Mouse (Mus musculus) common myeloid progenitor, adult 5-6 weeks (primary cell): ENCODE results near the gene Il12a. TPM values are rescaled to one million over a fixed set of nuclear protein-coding genes. Genes with fewer than 3 reads are reported as not detected.
A peak's percentile ranks its signal among the peaks of the same experiment; 100 is the strongest.

Experiments used
- ATAC-seq: replicated peaks from 2 replicates; pipeline ENCODE4 v1.8.0; 2016; ENCODE audit warnings: low read depth, mild to moderate bottlenecking, moderate TSS enrichment, inconsistent platforms; ENCODE audit not compliant: poor library complexity, severe bottlenecking
- total RNA-seq: library from RNA; stranded (forward); fragments of 200-1000, 187-1606 nt; gene quantifications from 2 replicates; pipeline ENCODE4 v1.2.3, GENCODE M21; 2017

Il12a gene
- total RNA-seq = 55.4 and 71.9 TPM in 2 replicates

DNA sequence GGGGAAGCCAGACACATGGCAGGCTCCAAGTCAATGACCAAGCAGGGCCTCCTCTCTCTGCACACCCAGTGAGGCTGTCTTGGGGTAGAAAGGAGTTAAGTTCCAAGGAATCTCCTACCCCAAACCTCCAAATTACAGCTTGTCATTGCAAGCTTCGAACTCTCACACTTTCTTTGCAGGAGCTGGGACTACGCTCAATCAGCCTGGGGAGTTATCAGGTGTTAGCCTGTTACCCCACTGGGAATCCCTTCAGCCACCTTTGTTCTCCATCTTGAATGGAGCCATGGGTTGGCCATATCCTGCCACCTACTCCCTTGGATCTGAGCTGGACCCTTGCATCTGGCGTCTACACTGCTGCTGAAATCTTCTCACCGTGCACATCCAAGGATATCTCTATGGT, at the start of gene Il12a:
Gene Il12a (plus strand): TSS at position 301 of the 400 bp plus-strand sequence.
- no peak for ATAC-seq

DNA sequence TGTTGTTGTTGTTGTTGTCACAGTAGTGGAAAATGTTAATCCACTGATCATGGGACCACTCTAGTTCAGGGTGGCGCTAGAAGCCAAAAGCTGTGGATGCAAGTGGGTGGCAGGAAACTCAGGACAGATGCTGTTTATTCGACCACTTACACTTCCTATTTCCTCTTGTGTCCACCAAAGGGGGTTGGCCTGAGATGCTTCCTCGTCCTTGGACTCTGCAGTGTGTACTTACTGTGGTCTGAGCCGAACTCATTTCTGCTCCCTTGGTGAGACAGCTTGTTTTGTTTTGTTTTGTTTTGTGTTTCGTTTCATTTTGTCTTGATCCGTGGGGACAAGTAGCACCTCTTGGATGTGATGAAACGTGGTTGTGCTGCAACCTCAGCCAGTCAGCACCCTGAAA, 47.5 kb upstream of the Il12a start:
- peak; percentile 30 for ATAC-seq

DNA sequence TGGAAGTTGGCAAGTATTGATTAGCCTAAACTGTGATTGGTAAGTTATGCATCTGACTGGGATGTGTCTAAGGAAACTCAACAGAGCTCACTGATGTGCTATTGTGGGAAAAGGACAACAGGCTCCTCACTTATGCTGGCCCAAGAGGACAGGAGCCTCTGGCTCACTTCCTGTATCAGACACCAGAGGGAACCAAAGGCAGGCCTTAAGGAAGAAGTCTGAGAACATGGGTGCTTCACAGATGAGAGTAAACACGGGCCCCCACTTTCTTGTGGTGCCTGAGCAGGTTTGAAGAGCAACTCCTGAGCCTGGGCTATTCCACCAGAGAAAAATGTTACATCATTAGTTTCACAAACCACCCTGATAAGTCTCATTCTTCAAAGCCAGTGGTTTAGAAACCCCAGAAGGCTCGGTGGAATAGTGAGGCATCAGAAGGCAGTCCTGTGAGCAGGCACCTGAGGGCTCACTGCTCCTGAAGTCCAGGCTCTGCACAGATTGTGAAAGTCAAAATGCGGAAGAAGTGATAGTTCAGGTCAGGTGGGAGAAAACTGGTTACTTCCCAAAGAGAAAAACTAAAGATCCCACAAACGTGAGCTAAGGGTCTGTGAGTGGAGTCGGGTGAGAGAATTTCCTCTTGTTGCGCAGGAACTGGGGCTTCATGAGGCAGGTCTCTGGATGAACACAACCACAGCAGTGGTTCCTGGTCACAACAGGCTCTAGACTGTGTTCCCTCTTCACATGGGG, 43.9 kb upstream of the Il12a start:
- peak; percentile 88 for ATAC-seq

DNA sequence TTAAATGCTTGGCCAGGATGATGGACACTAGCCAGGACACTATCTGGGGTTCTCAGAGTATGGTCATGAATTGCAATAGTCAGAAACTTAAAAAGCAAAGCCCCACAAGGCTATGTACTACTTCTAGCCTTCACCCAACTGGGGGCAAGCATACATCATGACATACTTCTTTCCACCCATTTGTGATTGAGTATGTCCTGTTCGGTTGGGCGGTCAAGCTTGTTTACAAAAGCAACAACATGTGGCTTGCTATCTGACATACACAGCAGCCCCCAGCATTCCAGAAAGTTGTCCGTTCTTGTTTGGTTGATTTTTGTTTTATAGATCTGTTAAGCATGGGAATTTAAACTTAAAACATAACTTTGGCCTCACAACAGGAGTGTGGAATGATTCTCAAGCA, 43.2 kb upstream of the Il12a start:
- ATAC-seq = no peak

DNA sequence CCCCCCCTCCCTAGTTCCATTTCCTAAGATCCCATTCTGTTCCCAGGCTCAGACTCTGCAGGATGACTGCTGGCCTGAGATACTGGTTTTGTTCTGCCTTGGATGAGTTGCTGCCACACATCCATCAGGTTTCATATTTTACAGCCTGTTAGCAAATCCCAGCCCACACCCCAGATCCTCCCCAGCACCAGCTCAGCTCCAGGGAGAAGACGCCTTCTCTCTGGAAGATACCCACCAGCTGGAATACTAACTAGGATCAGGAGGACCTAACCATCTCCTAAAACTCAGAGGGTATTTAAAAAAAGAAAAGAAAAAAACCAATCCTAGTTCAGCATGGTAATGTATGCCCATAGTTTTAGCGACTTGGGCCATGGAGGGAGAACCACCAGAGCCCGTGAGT, 40.2 kb upstream of the Il12a start:
- ATAC-seq = no peak

DNA sequence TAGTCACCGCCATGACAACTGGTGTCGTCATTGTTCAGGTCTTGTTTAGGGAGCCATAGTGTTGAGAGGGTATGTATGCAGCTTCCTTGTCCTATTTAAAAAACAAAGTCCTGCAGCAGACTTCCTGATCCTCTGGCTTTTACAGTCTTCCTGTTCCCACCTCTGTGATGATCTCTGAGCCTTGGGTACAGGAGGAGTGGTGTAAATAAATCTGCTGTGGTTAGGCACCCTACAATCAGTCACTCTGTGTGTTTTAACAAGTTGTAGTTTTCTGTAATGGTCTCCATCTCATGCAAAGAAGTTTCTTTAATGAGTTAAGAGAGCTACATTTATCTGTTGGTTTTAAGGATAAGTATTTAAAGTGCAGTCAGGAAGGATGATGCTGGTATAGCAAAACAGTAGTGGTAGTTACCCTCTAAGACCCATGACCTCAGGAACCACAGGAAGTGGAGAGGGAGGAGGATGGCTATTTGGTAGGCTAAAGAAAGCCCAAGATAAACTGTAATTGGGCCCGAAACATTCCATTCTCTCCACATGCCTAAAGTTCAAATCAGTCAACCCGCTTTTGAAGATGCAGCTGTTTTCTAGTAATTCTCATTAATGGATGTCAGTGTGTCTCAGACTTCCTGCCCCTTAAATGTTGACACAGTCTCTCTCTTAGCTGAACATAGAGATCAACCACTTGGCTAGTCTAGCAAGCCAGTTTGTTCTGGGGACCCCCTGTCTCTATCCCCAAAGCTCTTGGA, 33.7 kb upstream of the Il12a start:
- ATAC-seq = peak; percentile 66

DNA sequence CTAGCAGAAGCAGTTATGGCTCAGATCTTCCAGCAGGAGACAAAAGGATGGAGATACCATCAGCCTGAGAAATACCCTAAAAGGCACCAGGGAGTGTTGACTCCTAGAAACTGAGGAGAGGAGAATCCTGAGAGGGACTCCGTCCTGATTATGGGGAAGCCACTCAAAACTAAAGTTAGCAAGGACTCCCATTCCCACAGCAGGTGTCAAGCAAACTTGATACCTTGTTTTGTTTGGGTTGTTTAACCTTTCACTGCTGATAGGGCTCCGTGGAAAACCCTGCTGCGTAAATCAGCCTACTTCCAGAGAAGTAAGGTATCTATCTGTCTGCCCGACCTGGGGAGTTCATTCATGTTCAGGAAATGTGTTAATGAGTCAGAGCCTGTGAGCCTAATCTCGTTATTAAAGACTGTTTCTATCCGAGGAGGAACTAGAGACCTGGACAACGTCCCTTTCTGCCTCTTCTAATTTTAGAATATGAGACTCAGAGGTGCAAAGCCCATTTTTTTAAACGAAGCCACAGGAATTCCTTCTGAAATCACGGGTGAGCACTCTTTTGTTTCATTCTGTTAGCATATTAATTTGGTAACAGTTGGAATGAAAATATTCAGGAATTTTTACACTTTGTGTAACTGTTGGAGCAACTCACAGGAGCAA, 32.7 kb upstream of the Il12a start:
- peak; percentile 46; the same call in 1 of the 2 replicates for ATAC-seq

DNA sequence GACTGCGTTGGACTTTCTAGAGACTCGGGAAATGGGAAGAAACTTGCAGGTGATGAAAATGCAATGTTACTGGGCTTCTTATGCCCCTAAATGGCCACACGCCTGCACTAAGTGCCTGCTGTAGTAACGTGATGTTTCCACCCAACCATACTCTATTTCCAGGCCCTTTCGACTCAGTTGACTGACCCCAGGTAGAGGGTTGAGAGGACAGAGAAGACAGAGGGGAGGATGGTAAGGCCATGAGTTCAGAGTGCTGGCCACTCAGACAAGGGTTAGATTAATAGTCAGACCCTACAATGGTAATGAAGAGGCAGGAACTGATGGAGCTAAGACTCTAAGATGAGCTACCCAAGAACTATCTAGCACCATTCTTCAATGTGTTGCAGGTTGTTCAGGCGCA, 30.4 kb upstream of the Il12a start:
- ATAC-seq = no peak

DNA sequence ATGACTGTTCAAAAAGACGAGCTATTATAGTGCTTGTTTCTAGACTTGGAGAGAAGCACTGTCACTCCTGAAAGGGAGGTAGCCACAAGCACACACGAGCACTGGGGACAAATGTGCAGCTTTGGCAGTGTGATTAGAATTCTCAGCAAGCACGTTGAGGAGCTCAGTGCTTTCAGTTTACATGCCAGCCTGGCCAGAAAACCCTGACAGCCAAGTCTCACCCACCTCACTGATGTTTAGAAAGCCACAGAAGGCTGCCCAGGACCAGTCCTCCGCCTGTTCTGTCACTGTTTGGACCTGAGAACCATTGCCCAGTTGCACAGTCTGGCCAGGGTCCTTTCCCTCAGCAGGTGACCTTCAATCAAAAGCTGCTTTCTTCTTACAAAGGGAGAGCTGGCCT, 29.9 kb upstream of the Il12a start:
- no peak for ATAC-seq

DNA sequence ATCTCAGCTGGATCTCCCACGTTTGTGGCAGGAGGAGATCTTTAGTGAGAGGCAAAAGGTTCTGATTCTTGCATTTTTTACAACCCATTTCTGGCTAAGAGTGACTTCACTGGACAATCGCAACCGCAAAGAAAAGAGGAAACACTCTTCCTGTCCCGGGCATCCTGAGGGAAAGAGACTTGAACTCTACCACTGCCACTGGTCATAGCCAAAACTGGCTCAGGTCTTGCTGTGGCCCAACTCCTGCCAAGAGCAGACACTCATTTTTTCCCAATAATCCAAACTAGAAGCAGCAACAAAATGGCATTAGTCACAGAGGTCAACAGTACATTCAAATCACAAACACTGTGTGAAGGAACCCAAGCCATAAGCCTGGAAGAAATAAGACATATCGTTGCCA, 28.1 kb upstream of the Il12a start:
- peak; percentile 45 for ATAC-seq

DNA sequence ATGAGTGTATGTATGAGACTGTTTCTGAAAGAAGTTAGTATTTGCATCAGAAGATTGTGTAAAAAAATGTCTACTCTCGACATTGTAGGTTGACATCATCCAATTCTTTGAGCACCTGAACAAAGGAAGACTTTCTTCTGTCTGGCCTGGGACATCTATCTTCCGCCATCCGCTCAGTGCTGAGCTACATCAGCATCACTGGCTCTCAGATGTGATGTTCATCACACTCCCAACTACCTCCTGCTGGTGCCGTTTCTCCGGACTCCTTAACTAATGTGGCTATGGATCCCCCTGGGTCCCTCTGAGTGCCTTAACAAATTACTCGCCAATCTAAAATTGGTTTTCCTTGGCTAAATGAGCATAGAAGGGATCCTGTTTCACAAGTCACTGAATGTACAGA, 26.1 kb upstream of the Il12a start:
- no peak for ATAC-seq

DNA sequence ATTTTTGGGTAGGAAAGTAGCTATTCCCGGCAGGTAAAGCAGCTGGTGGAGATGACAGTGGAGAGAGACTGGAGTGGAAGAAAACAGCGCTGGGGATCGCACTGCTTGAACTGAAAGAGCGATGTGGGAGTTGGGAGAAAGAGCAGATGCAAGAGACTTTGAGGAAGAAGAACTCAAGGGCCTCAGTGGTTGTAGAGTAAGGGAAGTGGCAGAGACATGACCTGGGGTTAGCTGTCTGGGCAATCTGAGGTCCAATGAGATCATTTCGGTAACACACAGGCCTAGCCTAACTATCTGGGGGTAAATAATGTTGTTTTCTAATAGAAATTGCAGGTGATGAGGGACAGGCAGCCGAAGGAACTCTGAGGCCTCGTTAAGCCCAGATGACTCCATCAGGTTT, 24.1 kb upstream of the Il12a start:
- ATAC-seq = peak; percentile 64

DNA sequence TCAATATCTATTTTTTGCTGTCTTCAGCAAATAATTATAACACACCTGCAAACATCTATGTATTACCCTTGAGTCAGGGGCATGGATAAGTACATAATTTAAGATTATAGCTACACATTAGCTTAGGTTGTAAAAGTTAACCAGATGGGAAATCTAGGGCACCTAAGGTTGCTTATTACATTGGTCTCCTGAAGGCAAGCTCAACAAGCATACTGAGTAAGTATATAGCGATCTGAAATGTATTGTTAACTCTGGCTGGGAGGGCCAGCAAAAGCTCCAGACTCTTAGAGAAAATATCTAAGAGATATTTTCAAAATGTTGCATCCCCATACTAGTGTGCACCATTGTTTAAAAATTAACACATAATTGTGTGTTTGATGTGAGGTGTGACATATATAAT, 22.6 kb upstream of the Il12a start:
- no peak for ATAC-seq

DNA sequence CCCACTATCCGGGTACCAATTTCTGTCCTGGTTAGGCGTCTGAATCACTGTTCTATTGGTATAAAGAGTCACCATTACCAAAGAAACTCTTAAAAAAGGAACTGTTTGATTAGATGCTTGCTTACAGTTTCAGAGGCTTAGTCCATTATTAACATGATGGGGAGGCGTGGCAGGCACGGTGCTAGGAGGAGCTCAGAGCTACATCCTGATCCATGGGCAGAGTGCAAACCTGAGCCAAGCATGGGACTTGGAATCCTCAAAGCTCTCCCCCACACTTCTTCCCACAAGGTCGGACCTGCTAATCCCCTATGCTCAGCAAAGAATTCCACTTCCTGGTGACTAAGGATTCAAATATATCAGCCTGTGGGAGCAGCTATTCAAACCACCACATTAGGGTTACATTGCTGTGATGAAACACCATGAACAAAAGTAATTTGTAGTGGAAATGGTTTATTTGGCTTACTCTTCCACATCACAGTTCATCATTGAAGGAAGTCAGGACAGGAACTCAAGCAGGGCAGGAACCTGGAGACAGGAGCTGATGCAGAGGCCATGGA, 20.9 kb upstream of the Il12a start:
- no peak for ATAC-seq

DNA sequence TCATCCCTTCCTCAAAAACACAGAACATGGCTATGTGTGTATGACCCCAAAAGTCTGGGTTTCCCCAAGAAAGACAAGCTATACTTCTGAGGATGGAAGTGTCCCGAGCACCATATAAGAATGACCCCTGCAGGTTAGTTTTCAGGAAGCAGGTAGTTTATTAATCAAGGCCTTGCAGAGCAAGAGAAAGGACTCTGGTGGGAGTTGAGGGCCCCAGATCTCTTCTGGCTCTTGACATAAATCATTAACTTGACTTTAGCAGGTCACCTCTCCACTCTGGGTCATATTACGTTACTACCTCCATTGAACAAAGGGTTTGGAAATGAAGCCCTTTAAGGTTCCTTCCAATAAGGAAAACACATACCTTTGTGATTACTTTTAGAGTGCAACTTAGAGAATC, 15.7 kb upstream of the Il12a start:
- ATAC-seq = no peak

DNA sequence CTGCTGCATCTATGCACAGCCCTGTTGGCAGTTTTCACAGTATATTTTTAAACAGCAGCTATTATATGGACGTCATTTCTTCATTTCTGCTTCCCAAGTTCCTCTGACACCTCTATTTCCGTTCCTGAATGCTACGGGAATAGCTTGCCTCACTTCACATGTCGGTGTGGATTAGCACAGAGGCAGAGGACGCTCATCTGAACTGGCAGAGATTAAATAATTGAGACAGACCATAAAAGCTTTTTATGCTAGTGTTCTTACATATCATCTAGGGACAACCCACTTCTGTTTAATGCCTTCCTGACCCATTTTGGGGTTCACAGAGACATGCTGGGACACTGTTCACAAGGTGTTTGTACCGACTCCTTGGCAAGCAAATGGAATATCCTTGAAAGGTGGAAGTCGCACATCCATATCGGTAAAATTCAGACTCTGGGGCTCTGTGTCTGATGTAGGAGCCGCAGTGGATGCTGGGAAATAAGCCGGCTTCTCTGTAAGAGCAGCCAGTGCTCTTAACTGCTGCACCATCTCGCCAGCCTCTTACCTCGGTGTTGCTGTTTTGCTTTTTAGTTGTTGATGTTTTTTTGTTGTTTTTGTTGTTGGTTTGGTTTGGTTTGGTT, 15.1 kb upstream of the Il12a start:
- ATAC-seq = no peak

DNA sequence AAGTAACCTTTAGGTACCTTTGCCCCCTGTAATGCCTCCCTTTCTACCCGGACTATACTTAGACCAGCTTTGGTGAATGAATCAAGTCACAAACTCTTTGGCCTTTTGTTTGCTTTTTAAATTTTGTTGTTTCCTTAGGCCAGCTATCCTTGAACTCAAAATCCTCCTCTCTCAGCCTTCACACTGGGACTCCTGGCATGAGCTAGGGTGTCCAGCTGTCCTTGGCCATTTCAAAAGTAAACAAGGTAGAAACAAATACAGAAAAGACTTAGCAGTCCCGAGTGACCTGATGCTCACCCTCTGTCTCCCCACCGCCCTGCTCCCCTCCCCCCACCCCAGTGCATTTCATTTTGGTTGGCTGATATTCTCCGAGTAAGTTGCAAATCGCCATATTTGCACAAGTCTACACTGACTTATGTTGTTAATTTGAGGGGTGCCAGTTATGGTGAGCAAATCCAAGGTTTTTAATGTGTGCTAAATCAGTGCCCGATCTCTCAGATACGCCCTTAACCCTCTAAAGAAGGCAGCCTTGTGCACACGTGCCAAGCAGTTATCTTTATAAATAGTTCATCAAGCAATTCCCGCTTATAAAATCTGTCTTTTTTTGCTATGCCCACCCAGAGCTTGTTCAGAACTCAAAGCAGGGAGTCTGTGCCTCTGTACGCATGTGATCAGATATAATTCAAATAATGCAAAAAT, 14.3 kb upstream of the Il12a start:
- no peak for ATAC-seq

DNA sequence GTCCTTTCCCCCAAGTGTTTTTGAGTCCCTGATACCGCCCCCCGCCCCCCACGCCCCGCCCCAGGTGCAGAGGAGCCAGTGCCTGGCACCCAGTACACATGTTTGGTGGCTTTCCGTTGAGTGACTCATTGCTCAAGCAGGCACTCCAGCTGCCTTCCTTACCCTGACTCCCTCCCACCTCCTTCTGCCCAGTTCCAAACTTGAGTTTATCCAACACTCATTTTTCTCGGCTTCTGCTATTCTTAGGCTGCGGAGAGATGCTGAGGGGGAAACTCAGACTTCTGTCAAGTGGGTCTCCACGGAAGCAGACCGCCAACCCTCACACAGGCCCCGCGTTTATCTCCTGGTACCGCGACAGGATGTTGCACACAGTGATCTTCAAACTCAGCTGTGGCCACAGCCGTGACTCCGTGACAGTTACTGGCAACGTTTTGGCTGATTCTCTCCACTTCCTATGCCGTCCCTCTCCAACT, 13.6 kb upstream of the Il12a start:
- ATAC-seq = peak; percentile 94

DNA sequence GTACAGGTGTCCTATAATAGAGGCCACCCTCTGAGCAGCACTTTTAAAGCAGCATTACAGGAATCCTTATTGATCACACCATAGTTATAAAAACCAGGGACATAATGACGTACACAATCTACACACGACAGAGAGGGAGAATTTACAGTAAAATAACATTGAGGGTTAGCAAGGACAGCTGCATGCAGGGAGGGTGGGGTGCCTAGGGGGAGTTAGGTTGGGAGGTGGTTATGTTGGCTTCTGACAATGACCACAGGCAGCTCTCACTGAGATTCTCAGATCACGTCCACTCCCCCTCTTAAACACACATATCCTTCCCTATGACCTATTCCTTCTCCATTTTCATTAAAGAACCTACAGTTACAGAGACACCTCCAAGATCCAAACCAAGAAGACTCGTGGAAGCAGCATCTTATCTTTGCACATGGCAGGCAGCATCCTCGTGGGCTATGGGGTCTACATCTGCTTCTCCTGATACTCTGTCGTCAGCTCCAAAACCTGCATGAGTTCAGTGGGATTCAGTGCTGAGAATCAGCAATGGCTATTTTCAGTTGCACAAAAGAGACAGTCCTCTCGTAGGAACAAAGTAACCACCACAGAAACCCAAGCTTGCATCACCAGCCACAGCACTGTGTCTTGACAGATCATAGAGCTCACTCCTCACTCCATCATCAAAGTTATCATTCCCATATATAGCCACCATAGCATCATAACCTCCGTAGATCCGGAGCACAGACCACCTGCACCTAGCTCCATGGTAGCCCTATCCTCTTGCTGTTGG, 11.4 kb upstream of the Il12a start:
- peak; percentile 30 for ATAC-seq
